Mouse (Mus musculus) midbrain, embryonic 15.5 days (tissue): ENCODE measurements around the gene Mgea5. TPM values are rescaled to one million over a fixed set of nuclear protein-coding genes. Genes with fewer than 3 reads are reported as not detected.

Experiments
- ATAC-seq: fragments of 200-750 bp; cut with Nextera tagmentation; replicated peaks from 2 replicates; pipeline ENCODE4 v1.8.0; 2017; ENCODE audit warnings: moderate TSS enrichment
- H3K27ac ChIP-seq: fragments of 300-500 bp; sonication (generic); 2 replicates; pipeline ENCODE4 v1.5.1; 2015; ENCODE audit warnings: mild to moderate bottlenecking, inconsistent platforms
- H3K27me3 ChIP-seq: fragments of 300-500 bp; sonication (generic); replicated peaks from 2 replicates; pipeline ENCODE4 v1.6.1; 2015; ENCODE audit warnings: inconsistent platforms
- H3K36me3 ChIP-seq: fragments of 300-500 bp; sonication (generic); replicated peaks from 2 replicates; pipeline ENCODE4 v1.6.1; 2015; ENCODE audit warnings: inconsistent platforms
- H3K4me1 ChIP-seq: fragments of 300-500 bp; sonication (generic); 2 replicates; pipeline ENCODE4 v1.6.1; 2015; ENCODE audit warnings: inconsistent platforms
- H3K4me2 ChIP-seq: fragments of 300-500 bp; sonication (generic); 2 replicates; pipeline ENCODE4 v1.6.1; 2015; ENCODE audit warnings: inconsistent platforms, mild to moderate bottlenecking, moderate library complexity
- H3K4me3 ChIP-seq: fragments of 300-500 bp; sonication (generic); 2 replicates; pipeline ENCODE4 v1.5.1; 2015; ENCODE audit warnings: mild to moderate bottlenecking, inconsistent platforms
- H3K9ac ChIP-seq: fragments of 300-500 bp; sonication (generic); 2 replicates; pipeline ENCODE4 v1.6.1; 2015; ENCODE audit warnings: mild to moderate bottlenecking, inconsistent platforms
- H3K9me3 ChIP-seq: fragments of 300-500 bp; sonication (generic); 2 replicates; pipeline ENCODE4 v1.6.1; 2016; ENCODE audit warnings: inconsistent platforms
- WGBS: fragments of 180-500 bp; shearing (Covaris S2); methylation state at CpG from one replicate; pipeline ENCODE4 v1.1.7; 2015; ENCODE audit warnings: mixed read lengths; 5-methylcytosine and 5-hydroxymethylcytosine counted together
- polyA plus RNA-seq: library from polyadenylated mRNA; unstranded; fragments of >200 nt; fragmentation: Nextera tagmentation; extraction: Ambion mirVana; gene quantifications from 2 replicates; pipeline ENCODE4 v1.2.1, GENCODE M21; 2015

The Mgea5 gene
- polyA plus RNA-seq, 1 experiment from 2014 or later: 91.4 TPM

DNA sequence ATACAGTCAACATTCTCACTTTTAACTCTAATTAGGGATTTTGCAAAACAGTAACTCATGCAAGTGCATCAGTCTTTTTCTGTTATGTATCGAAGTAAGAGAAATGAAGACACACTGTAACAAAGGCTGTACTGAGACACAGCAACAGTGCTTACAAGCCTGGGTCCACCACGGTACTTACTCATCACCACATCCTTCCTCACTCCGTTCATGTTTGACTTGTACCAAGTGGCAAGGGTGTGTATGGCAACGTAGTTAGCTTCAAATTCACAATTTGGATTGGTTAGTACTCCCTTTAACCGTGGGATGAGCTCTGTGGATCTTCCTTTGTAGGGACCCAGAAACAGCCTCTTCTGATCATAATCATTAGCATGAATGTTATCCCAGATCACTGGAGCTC is 12.1 kb downstream of the Mgea5 start:
- Histone ChIP-seq H3K9me3 (no peaks in the 10 kb centered on the region), H3K27ac (no peak overlapping the region), H3K27me3 (no peaks in the 10 kb centered on the region), H3K9ac (no peak overlapping the region), H3K36me3 (peaks cover 82% of the 10 kb centered on the region), H3K4me2 (no peak overlapping the region), H3K4me3 (no peak overlapping the region), H3K4me1 (no peaks in the 10 kb centered on the region)
- no peak for ATAC-seq
- WGBS: 90% methylated on average over 5 of the region's 5 CpGs

- 92% methylated on average over 3 of the region's 3 CpGs for WGBS
- Histone ChIP-seq H3K27me3 (no peaks in the 10 kb centered on the region), H3K27ac (no peak overlapping the region), H3K4me3 (no peak overlapping the region), H3K9ac (no peak overlapping the region), H3K4me1 (0 out of 2 replicates have a peak, but pooled peaks cover 3% of the 10 kb centered on the region), H3K4me2 (no peak overlapping the region), H3K9me3 (no peaks in the 10 kb centered on the region), H3K36me3 (peaks cover 63% of the 10 kb centered on the region)
- ATAC-seq: no peak
These were observed 22.8 kb downstream of the Mgea5 start for GRCm38 (mm10) chr19:45760810-45761209.

DNA sequence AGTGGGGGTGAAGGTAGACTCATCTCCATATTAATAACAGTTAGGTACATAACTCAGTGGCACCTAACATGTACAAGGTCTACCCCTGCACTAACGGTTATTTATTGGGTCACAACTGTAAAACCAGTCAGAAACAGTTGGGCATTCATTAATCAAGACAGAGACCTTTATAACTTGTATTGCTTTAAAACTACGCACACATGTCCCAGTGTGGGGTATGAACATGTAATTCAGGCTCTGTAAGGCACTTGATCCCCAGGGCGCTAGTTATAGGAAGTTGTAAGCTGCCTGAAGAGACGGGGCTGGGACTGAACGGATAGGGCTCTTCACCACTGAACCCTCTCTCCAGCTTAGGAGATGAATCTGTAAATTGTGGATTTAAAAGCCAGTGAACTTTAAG is 25.0 kb downstream of the Mgea5 start:
- Histone ChIP-seq H3K27me3 (no peaks in the 10 kb centered on the region), H3K9ac (no peak overlapping the region), H3K4me2 (no peak overlapping the region), H3K36me3 (peaks cover 71% of the 10 kb centered on the region), H3K4me1 (no peaks in the 10 kb centered on the region), H3K27ac (no peak overlapping the region), H3K4me3 (no peak overlapping the region), H3K9me3 (no peaks in the 10 kb centered on the region)
- ATAC-seq: no peak
- WGBS: 92% methylated on average over 5 of the region's 5 CpGs

GRCm38 (mm10) chr19:45753551-45753950 is 30.1 kb downstream of the Mgea5 start:
- Histone ChIP-seq H3K9ac (no peak overlapping the region), H3K36me3 (peaks cover 51% of the 10 kb centered on the region), H3K4me2 (no peak overlapping the region), H3K9me3 (no peaks in the 10 kb centered on the region), H3K4me1 (peaks cover 8% of the 10 kb centered on the region), H3K27me3 (peaks cover 1% of the 10 kb centered on the region; the same call in 1 of the 2 replicates), H3K27ac (no peak overlapping the region), H3K4me3 (no peak overlapping the region)
- WGBS: 93% methylated on average over 3 of the region's 3 CpGs
- ATAC-seq: no peak

DNA sequence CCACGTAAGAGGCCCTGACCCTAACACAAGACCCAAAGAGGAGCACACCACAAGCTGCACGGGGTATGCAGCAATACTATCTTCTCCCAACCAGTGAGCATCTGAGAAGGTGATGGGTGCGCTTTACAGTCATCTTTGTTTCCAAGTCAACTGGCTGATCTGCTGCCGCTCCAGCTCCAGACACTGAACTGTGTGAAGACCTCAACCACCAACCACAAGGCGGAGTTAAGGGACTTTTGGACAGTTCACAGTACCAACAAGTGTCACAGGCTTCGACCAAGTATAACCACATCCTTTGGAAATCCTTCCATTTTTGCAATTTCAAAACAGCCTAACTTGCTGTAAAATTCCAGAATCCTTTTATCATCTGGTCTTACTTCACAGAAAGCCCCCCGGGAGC is 31.8 kb downstream of the Mgea5 start:
- WGBS: 94% methylated on average over 7 of the region's 7 CpGs
- Histone ChIP-seq H3K4me2 (no peak overlapping the region), H3K36me3 (peaks cover 41% of the 10 kb centered on the region), H3K27ac (no peak overlapping the region), H3K4me1 (peaks cover 18% of the 10 kb centered on the region), H3K9me3 (no peaks in the 10 kb centered on the region), H3K4me3 (no peak overlapping the region), H3K9ac (no peak overlapping the region), H3K27me3 (peaks cover 11% of the 10 kb centered on the region)
- ATAC-seq: no peak

GRCm38 (mm10) chr19:45749243-45750043 is 34.2 kb downstream of the Mgea5 start, which contains the start of gene Npm3:
Npm3 (minus strand) TSS chr19:45749591.
- peak within 1 kb of the TSS; percentile 69 for H3K9ac ChIP-seq
- ATAC-seq: peak; percentile 88
- peak within 1 kb of the TSS; percentile 79 for H3K4me3 ChIP-seq
- no peaks in the 10 kb centered on the region for H3K9me3 ChIP-seq
- H3K4me2 ChIP-seq: peak within 1 kb of the TSS; percentile 96
- peaks cover 25% of the 10 kb centered on the region for H3K36me3 ChIP-seq
- H3K27me3 ChIP-seq: peaks cover 35% of the 10 kb centered on the region
- WGBS: under 1% methylated on average over 46 of the region's 60 CpGs
- H3K4me1 ChIP-seq: peaks cover 24% of the 10 kb centered on the region
- peak within 1 kb of the TSS; percentile 48; the same call in 1 of the 2 replicates for H3K27ac ChIP-seq

DNA sequence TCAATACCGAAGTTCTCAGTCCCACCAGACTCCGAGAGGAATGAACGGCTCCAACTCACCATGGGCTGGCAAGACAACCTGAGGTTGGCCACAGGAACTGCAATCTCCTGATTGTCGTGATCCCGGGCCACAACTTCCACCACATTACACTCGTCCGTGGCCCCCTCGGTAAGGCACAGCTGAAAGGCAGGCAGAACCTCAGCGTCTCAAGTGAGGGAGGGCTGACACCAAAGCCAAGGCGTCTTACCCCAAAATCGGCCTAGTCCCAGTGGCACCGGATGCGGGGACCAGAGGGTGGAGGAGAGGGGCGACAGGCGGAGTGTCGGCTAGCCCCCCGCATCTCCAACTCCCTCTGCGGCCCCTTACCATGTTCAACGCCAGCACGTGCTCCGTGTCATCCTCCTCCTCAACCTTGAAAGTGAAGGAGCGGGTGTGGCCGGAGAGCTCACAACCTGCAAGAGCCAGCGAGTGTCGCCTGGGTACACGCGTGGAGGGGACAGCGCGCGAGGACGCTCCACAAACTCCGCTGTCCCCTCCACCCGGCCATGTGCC is 34.9 kb downstream of the Mgea5 start:
- Histone ChIP-seq H3K9me3 (no peaks in the 10 kb centered on the region), H3K4me1 (peaks cover 24% of the 10 kb centered on the region), H3K4me2 (peak overlapping the region; percentile 96), H3K9ac (peak overlapping the region; percentile 69), H3K4me3 (peak overlapping the region; percentile 79), H3K27ac (no peak overlapping the region), H3K36me3 (peaks cover 19% of the 10 kb centered on the region), H3K27me3 (peaks cover 42% of the 10 kb centered on the region)
- 2% methylated on average over 31 of the region's 33 CpGs for WGBS
- peak; percentile 57 for ATAC-seq

GRCm38 (mm10) chr19:45748206-45748605 is 35.4 kb downstream of the Mgea5 start:
- H3K4me3 ChIP-seq: peak overlapping the region; percentile 79; the same call in 1 of the 2 replicates
- ATAC-seq: 0 out of 2 replicates have a peak, but pooled peaks have one; percentile 12
- 55% methylated on average over 9 of the region's 9 CpGs for WGBS
- no peaks in the 10 kb centered on the region for H3K9me3 ChIP-seq
- H3K4me1 ChIP-seq: peaks cover 26% of the 10 kb centered on the region
- peak overlapping the region; percentile 96 for H3K4me2 ChIP-seq
- peaks cover 16% of the 10 kb centered on the region for H3K36me3 ChIP-seq
- H3K27ac ChIP-seq: no peak overlapping the region
- H3K9ac ChIP-seq: peak overlapping the region; percentile 69; the same call in 1 of the 2 replicates
- H3K27me3 ChIP-seq: peaks cover 47% of the 10 kb centered on the region

- whole genome bisulfite sequencing: 36% methylated on average over 11 of the region's 11 CpGs
- ATAC-seq: no peak
- Histone ChIP-seq H3K4me1 (peaks cover 35% of the 10 kb centered on the region), H3K4me3 (no peak overlapping the region), H3K9ac (no peak overlapping the region), H3K27ac (no peak overlapping the region), H3K27me3 (peaks cover 53% of the 10 kb centered on the region), H3K4me2 (no peak overlapping the region), H3K9me3 (no peaks in the 10 kb centered on the region), H3K36me3 (peaks cover 9% of the 10 kb centered on the region)
These were observed 36.4 kb downstream of the Mgea5 start for GRCm38 (mm10) chr19:45747028-45747867.

- H3K9ac ChIP-seq: no peak overlapping the region
- H3K27me3 ChIP-seq: peaks cover 62% of the 10 kb centered on the region
- H3K4me1 ChIP-seq: peaks cover 44% of the 10 kb centered on the region
- no peak overlapping the region for H3K27ac ChIP-seq
- no peaks in the 10 kb centered on the region for H3K9me3 ChIP-seq
- H3K4me2 ChIP-seq: no peak overlapping the region
- 8% methylated on average over 29 of the region's 29 CpGs for WGBS
- no peak overlapping the region for H3K4me3 ChIP-seq
- peaks cover 3% of the 10 kb centered on the region; the same call in 1 of the 2 replicates for H3K36me3 ChIP-seq
- ATAC-seq: no peak
These were observed 37.2 kb downstream of the Mgea5 start for GRCm38 (mm10) chr19:45746153-45747020.

GRCm38 (mm10) chr19:45745344-45746152 is 38.1 kb downstream of the Mgea5 start:
- Histone ChIP-seq H3K4me1 (peaks cover 47% of the 10 kb centered on the region), H3K9me3 (no peaks in the 10 kb centered on the region), H3K27me3 (peaks cover 70% of the 10 kb centered on the region), H3K4me3 (no peak overlapping the region), H3K9ac (no peak overlapping the region), H3K27ac (no peak overlapping the region), H3K4me2 (no peak overlapping the region), H3K36me3 (no peaks in the 10 kb centered on the region; the same call in 1 of the 2 replicates)
- 3% methylated on average over 32 of the region's 32 CpGs for WGBS
- no peak for ATAC-seq
